Mouse (Mus musculus) heart, embryonic 14.5 days (tissue): ENCODE data around the gene Phf13. TPM values are rescaled to one million over a fixed set of nuclear protein-coding genes. Genes with fewer than 3 reads are reported as not detected.

Experiments
- ATAC-seq: fragments of 200-750 bp; cut with Nextera tagmentation; 2 replicates; pipeline ENCODE4 v1.8.0; 2017; ENCODE audit warnings: low read depth, moderate TSS enrichment; ENCODE audit not compliant: insufficient number of reproducible peaks, insufficient read depth, low FRiP score
- H3K27ac ChIP-seq, 2 experiments: fragments of 200-500 bp in 1 of 2; fragments of 300-500 bp in 1 of 2; sonication (generic) in 1 of 2; replicated peaks in 1 of 2; 2 replicates each; pipeline ENCODE4 v1.5.1; 2012 to 2014; ENCODE audit warnings: low read depth in 2 of 2, low read length in 2 of 2, control low read depth in 1 of 2, mild to moderate bottlenecking in 1 of 2, mixed read lengths in 1 of 2; ENCODE audit not compliant: control insufficient read depth in 1 of 2, insufficient read depth in 1 of 2
- H3K27me3 ChIP-seq: fragments of 300-500 bp; sonication (generic); 2 replicates; pipeline ENCODE4 v1.6.1; 2014; ENCODE audit warnings: mild to moderate bottlenecking, low read length, control low read depth; ENCODE audit not compliant: control insufficient read depth, insufficient read depth
- H3K36me3 ChIP-seq: fragments of 300-500 bp; sonication (generic); 2 replicates; pipeline ENCODE4 v1.6.1; 2014; ENCODE audit warnings: mild to moderate bottlenecking, control low read depth, low read length, mixed read lengths; ENCODE audit not compliant: control insufficient read depth, insufficient read depth
- H3K4me1 ChIP-seq, 2 experiments: fragments of 200-500 bp in 1 of 2; fragments of 300-500 bp in 1 of 2; sonication (generic) in 1 of 2; 2 replicates each; pipeline ENCODE4 v1.6.1; 2012 to 2014; ENCODE audit warnings: low read length in 2 of 2, control low read depth in 1 of 2, mixed read lengths in 1 of 2; ENCODE audit not compliant: control insufficient read depth in 2 of 2, insufficient read depth in 2 of 2
- H3K4me2 ChIP-seq: fragments of 300-500 bp; sonication (generic); 2 replicates; pipeline ENCODE4 v1.6.1; 2014; ENCODE audit warnings: mild to moderate bottlenecking, low read length
- H3K4me3 ChIP-seq, 2 experiments: fragments of 200-500 bp in 1 of 2; fragments of 300-500 bp in 1 of 2; sonication (generic) in 1 of 2; 2 replicates each; pipeline ENCODE4 v1.5.1; 2012 to 2014; ENCODE audit warnings: low read length in 2 of 2, mild to moderate bottlenecking in 2 of 2, control low read depth in 1 of 2, low read depth in 1 of 2, moderate library complexity in 1 of 2; ENCODE audit not compliant: control insufficient read depth in 1 of 2, insufficient read depth in 1 of 2
- H3K9ac ChIP-seq: fragments of 300-500 bp; sonication (generic); 2 replicates; pipeline ENCODE4 v1.6.1; 2014; ENCODE audit warnings: mild to moderate bottlenecking, low read length
- H3K9me3 ChIP-seq: fragments of 300-500 bp; sonication (generic); 2 replicates; pipeline ENCODE4 v1.6.1; 2016; ENCODE audit warnings: low read length, control low read depth; ENCODE audit not compliant: control insufficient read depth
- WGBS: fragments of 180-500 bp; shearing (Covaris S2); extraction: QIAGEN DNeasy Blood & Tissue Kit; methylation state at CpG from one replicate; pipeline ENCODE4 v1.1.7; 2014; 5-methylcytosine and 5-hydroxymethylcytosine counted together
- polyA plus RNA-seq: library from polyadenylated mRNA; unstranded; fragments of >200 nt; fragmentation: Nextera tagmentation; extraction: Ambion mirVana; gene quantifications from 2 replicates; pipeline ENCODE4 v1.2.1, GENCODE M21; 2014

Phf13 gene
- 14.6 and 14.8 TPM in 2 replicates for polyA plus RNA-seq

GRCm38 (mm10) chr4:151996173-151996950, at the start of gene Phf13:
Phf13 (minus strand) TSS chr4:151996258.
- ATAC-seq: peak; percentile 94
- Histone ChIP-seq H3K4me2 (peak within 1 kb of the TSS; percentile 87), H3K36me3 (peaks cover 19% of the 10 kb centered on the region), H3K9ac (peak within 1 kb of the TSS; percentile 97), H3K4me1 (peaks cover 4 to 22% of the 10 kb centered on the region in 2 experiments; a peak in 2 of 4 replicates), H3K4me3 (peak within 1 kb of the TSS; percentile 81 to 100), H3K27ac (peak within 1 kb of the TSS; percentile 76 to 88), H3K27me3 (no peaks in the 10 kb centered on the region), H3K9me3 (no peaks in the 10 kb centered on the region)
- under 1% methylated on average over 93 of the region's 94 CpGs for WGBS

GRCm38 (mm10) chr4:152044609-152045008, 48.6 kb upstream of the Phf13 start:
- H3K36me3 ChIP-seq: peaks cover 85% of the 10 kb centered on the region
- WGBS: 76% methylated on average over 6 of the region's 6 CpGs
- H3K9me3 ChIP-seq: no peaks in the 10 kb centered on the region
- ATAC-seq: no peak
- H3K4me2 ChIP-seq: no peak overlapping the region
- no peaks in the 10 kb centered on the region for H3K27me3 ChIP-seq
- no peak overlapping the region for H3K27ac ChIP-seq
- H3K4me1 ChIP-seq: peaks cover 5 to 8% of the 10 kb centered on the region in 2 experiments
- no peak overlapping the region for H3K4me3 ChIP-seq
- H3K9ac ChIP-seq: no peak overlapping the region

- 87% methylated on average over 3 of the region's 3 CpGs for WGBS
- no peak for ATAC-seq
- Histone ChIP-seq H3K4me3 (no peak overlapping the region), H3K9ac (no peak overlapping the region), H3K4me2 (no peak overlapping the region), H3K4me1 (peaks cover 6 to 8% of the 10 kb centered on the region in 2 experiments), H3K27me3 (no peaks in the 10 kb centered on the region), H3K36me3 (peaks cover 72% of the 10 kb centered on the region), H3K9me3 (no peaks in the 10 kb centered on the region), H3K27ac (no peak overlapping the region)
These were observed 47.1 kb upstream of the Phf13 start for GRCm38 (mm10) chr4:152043171-152043570.

GRCm38 (mm10) chr4:152041924-152042641, 46.0 kb upstream of the Phf13 start:
- H3K27me3 ChIP-seq: no peaks in the 10 kb centered on the region
- H3K36me3 ChIP-seq: peaks cover 61% of the 10 kb centered on the region
- no peak overlapping the region for H3K27ac ChIP-seq
- H3K9ac ChIP-seq: no peak overlapping the region
- WGBS: 96% methylated on average over 22 of the region's 22 CpGs
- no peak for ATAC-seq
- peaks cover 6 to 8% of the 10 kb centered on the region in 2 experiments for H3K4me1 ChIP-seq
- no peak overlapping the region for H3K4me2 ChIP-seq
- H3K9me3 ChIP-seq: no peaks in the 10 kb centered on the region
- H3K4me3 ChIP-seq: no peak overlapping the region

- peaks cover 40% of the 10 kb centered on the region for H3K36me3 ChIP-seq
- H3K9ac ChIP-seq: peak overlapping the region; percentile 90
- no peak for ATAC-seq
- H3K4me1 ChIP-seq: peaks cover 6 to 8% of the 10 kb centered on the region in 2 experiments
- H3K4me2 ChIP-seq: peak overlapping the region; percentile 97
- WGBS: 2% methylated on average over 25 of the region's 25 CpGs
- no peaks in the 10 kb centered on the region for H3K27me3 ChIP-seq
- no peak overlapping the region for H3K27ac ChIP-seq
- H3K4me3 ChIP-seq: peak overlapping the region; percentile 85 to 92
- H3K9me3 ChIP-seq: no peaks in the 10 kb centered on the region
These were observed 43.8 kb upstream of the Phf13 start for GRCm38 (mm10) chr4:152039831-152040310.

GRCm38 (mm10) chr4:152038985-152039830, 43.1 kb upstream of the Phf13 start, which contains the start of gene Nol9:
Nol9 (plus strand) TSS chr4:152039321.
- H3K9ac ChIP-seq: peak within 1 kb of the TSS; percentile 90
- H3K27ac ChIP-seq: 0 out of 4 replicates have a peak within 1 kb of the TSS, but pooled peaks of 1 of the 2 experiments have one; percentile 19
- H3K4me3 ChIP-seq: peak within 1 kb of the TSS; percentile 85 to 92
- no peaks in the 10 kb centered on the region for H3K27me3 ChIP-seq
- no peaks in the 10 kb centered on the region for H3K9me3 ChIP-seq
- H3K4me2 ChIP-seq: peak within 1 kb of the TSS; percentile 97
- peak; percentile 68 for ATAC-seq
- peaks cover 6 to 8% of the 10 kb centered on the region in 2 experiments for H3K4me1 ChIP-seq
- peaks cover 34% of the 10 kb centered on the region for H3K36me3 ChIP-seq
- WGBS: under 1% methylated on average over 79 of the region's 86 CpGs
